Mouse (Mus musculus): ENCODE data around the gene Myh1. TPM values are rescaled to one million over a fixed set of nuclear protein-coding genes. Genes with fewer than 3 reads are reported as not detected.

The Myh1 gene
- total RNA-seq (2021), result under 1 TPM; 0.46 to 0.47 TPM
- long read RNA-seq, experiment 1, full-length matches to known transcripts, result 1 of 4 reads
- long read RNA-seq, experiment 1, partial matches to known transcripts, result 3 of 4 reads
- long read RNA-seq, experiment 1, other reads (novel, unspliced or antisense), result 0 of 4 reads
- long read RNA-seq, experiment 2, partial matches to known transcripts, result 2 of 2 reads
- long read RNA-seq, experiment 2, other reads (novel, unspliced or antisense), result 0 of 2 reads

- DNase-seq (ENCODE audit: low spot score in 2 of 2), result no peak
- intact Hi-C loops (cut with DNase I), result no loop called here
Observed at GRCm38 (mm10) chr11:67199752-67200151, at the start of gene Myh1. Myh1 (plus strand) TSS chr11:67200052.

- DNase-seq (ENCODE audit: low spot score in 2 of 2), result no peak
- intact Hi-C loops (cut with DNase I), result no loop called here
Observed at GRCm38 (mm10) chr11:67150237-67150636, 49.6 kb upstream of the Myh1 start.

- intact Hi-C loops (cut with DNase I), result no loop called here
- no peak for DNase-seq (ENCODE audit: low spot score in 2 of 2)
Observed at GRCm38 (mm10) chr11:67151159-67151558, 48.7 kb upstream of the Myh1 start.

GRCm38 (mm10) chr11:67151651-67152630 is 47.9 kb upstream of the Myh1 start:
- intact Hi-C loops (cut with DNase I), result no loop called here
- no peak for DNase-seq (ENCODE audit: low spot score in 2 of 2)

GRCm38 (mm10) chr11:67153123-67153522 is 46.7 kb upstream of the Myh1 start:
- DNase-seq (ENCODE audit: low spot score in 2 of 2), result peak; percentile 43 to 49
- intact Hi-C loops (cut with DNase I), result no loop called here

GRCm38 (mm10) chr11:67153843-67154242 is 46.0 kb upstream of the Myh1 start:
- DNase-seq (ENCODE audit: low spot score in 2 of 2), result no peak
- intact Hi-C loops (cut with DNase I), result no loop called here

GRCm38 (mm10) chr11:67155650-67156049 is 44.2 kb upstream of the Myh1 start:
- DNase-seq (ENCODE audit: low spot score in 2 of 2), result no peak
- intact Hi-C loops (cut with DNase I), result no loop called here

- intact Hi-C loops (cut with DNase I), result no loop called here
Observed at GRCm38 (mm10) chr11:67160131-67160530, 39.7 kb upstream of the Myh1 start.

GRCm38 (mm10) chr11:67163701-67164100 is 36.2 kb upstream of the Myh1 start:
- intact Hi-C loops (cut with DNase I), result no loop called here

More at GRCm38 (mm10) chr11:67160131-67160530, 39.7 kb upstream of the Myh1 start:
- DNase-seq (ENCODE audit: low spot score in 2 of 2), result no peak

GRCm38 (mm10) chr11:67164851-67165250 is 35.0 kb upstream of the Myh1 start:
- no peak for DNase-seq (ENCODE audit: low spot score in 2 of 2)
- intact Hi-C loops (cut with DNase I), result no loop called here

More at GRCm38 (mm10) chr11:67163701-67164100, 36.2 kb upstream of the Myh1 start:
- DNase-seq (ENCODE audit: low spot score in 2 of 2), result no peak

GRCm38 (mm10) chr11:67169301-67169700 is 30.6 kb upstream of the Myh1 start:
- DNase-seq (ENCODE audit: low spot score in 2 of 2), result no peak
- intact Hi-C loops (cut with DNase I), result no loop called here

- intact Hi-C loops (cut with DNase I), result no loop called here
Observed at GRCm38 (mm10) chr11:67170727-67171126, 29.1 kb upstream of the Myh1 start, which contains the start of gene Myh2. Myh2 (plus strand) TSS chr11:67171027.

GRCm38 (mm10) chr11:67172439-67172838 is 27.4 kb upstream of the Myh1 start:
- intact Hi-C loops (cut with DNase I), result no loop called here

More at GRCm38 (mm10) chr11:67170727-67171126, 29.1 kb upstream of the Myh1 start, which contains the start of gene Myh2:
- DNase-seq (ENCODE audit: low spot score in 2 of 2), result no peak

GRCm38 (mm10) chr11:67176376-67176775 is 23.5 kb upstream of the Myh1 start:
- no peak for DNase-seq (ENCODE audit: low spot score in 2 of 2)

More at GRCm38 (mm10) chr11:67172439-67172838, 27.4 kb upstream of the Myh1 start:
- DNase-seq (ENCODE audit: low spot score in 2 of 2), result no peak

GRCm38 (mm10) chr11:67190316-67190715 is 9.5 kb upstream of the Myh1 start:
- DNase-seq (ENCODE audit: low spot score in 2 of 2), result peak in 1 of 2 experiments; percentile 14
- intact Hi-C loops (cut with DNase I), result no loop called here

More at GRCm38 (mm10) chr11:67176376-67176775, 23.5 kb upstream of the Myh1 start:
- intact Hi-C loops (cut with DNase I), result no loop called here

- DNase-seq (ENCODE audit: low spot score in 2 of 2), result peak; percentile 44 to 77
- intact Hi-C loops (cut with DNase I), result no loop called here
Observed at GRCm38 (mm10) chr11:67190814-67191213, 9.0 kb upstream of the Myh1 start.

GRCm38 (mm10) chr11:67191496-67191895 is 8.4 kb upstream of the Myh1 start:
- no peak for DNase-seq (ENCODE audit: low spot score in 2 of 2)
- intact Hi-C loops (cut with DNase I), result no loop called here

GRCm38 (mm10) chr11:67199321-67199720 is 531 bp upstream of the Myh1 start:
- intact Hi-C loops (cut with DNase I), result no loop called here
- no peak for DNase-seq (ENCODE audit: low spot score in 2 of 2)

GRCm38 (mm10) chr11:67204766-67205165 is 4.9 kb downstream of the Myh1 start:
- peak; percentile 11 to 28 for DNase-seq (ENCODE audit: low spot score in 2 of 2)
- intact Hi-C loops (cut with DNase I), result no loop called here

- no peak for DNase-seq (ENCODE audit: low spot score in 2 of 2)
- intact Hi-C loops (cut with DNase I), result no loop called here
Observed at GRCm38 (mm10) chr11:67221803-67222202, 22.0 kb downstream of the Myh1 start.

Measured in left cerebral cortex, postnatal 14 days (tissue).